Mouse (Mus musculus): ENCODE measurements around the gene Kif5a. TPM values are rescaled to one million over a fixed set of nuclear protein-coding genes. Genes with fewer than 3 reads are reported as not detected.

Kif5a gene
- total RNA-seq, 1 experiment from 2014 or later: 7.6 TPM

GRCm38 (mm10) chr10:127266112-127267091 is 3.3 kb upstream of the Kif5a start, which contains the start of gene Dctn2:
Dctn2 (plus strand) TSS chr10:127266368.
- peak; percentile 97 for DNase-seq

- DNase-seq: no peak
Observed at GRCm38 (mm10) chr10:127265727-127266111, 2.6 kb upstream of the Kif5a start.

- no peak for DNase-seq
Observed at GRCm38 (mm10) chr10:127264971-127265370, 1.8 kb upstream of the Kif5a start.

GRCm38 (mm10) chr10:127264336-127264735 is 1.2 kb upstream of the Kif5a start:
- DNase-seq: peak; percentile 42

GRCm38 (mm10) chr10:127263631-127264030 is 483 bp upstream of the Kif5a start:
- no peak for DNase-seq

- no peak for DNase-seq
Observed at GRCm38 (mm10) chr10:127261706-127262547, 1.2 kb downstream of the Kif5a start.

GRCm38 (mm10) chr10:127258489-127258888 is 4.7 kb downstream of the Kif5a start:
- no peak for DNase-seq

- no peak for DNase-seq
Observed at GRCm38 (mm10) chr10:127257790-127258189, 5.4 kb downstream of the Kif5a start.

GRCm38 (mm10) chr10:127255625-127256345 is 7.4 kb downstream of the Kif5a start:
- DNase-seq: peak; percentile 83

GRCm38 (mm10) chr10:127250810-127251209 is 12.3 kb downstream of the Kif5a start:
- no peak for DNase-seq

GRCm38 (mm10) chr10:127238241-127238824 is 24.8 kb downstream of the Kif5a start:
- DNase-seq: no peak

- no peak for DNase-seq
Observed at GRCm38 (mm10) chr10:127236541-127236940, 26.6 kb downstream of the Kif5a start.

GRCm38 (mm10) chr10:127233141-127233540 is 30.0 kb downstream of the Kif5a start:
- no peak for DNase-seq

GRCm38 (mm10) chr10:127231741-127232140 is 31.4 kb downstream of the Kif5a start:
- no peak for DNase-seq

- DNase-seq: no peak
Observed at GRCm38 (mm10) chr10:127230693-127231092, 32.5 kb downstream of the Kif5a start.

- peak; percentile 59 for DNase-seq
Observed at GRCm38 (mm10) chr10:127228897-127229296, 34.3 kb downstream of the Kif5a start.

- DNase-seq: no peak
Observed at GRCm38 (mm10) chr10:127227163-127227562, 36.0 kb downstream of the Kif5a start.

GRCm38 (mm10) chr10:127226318-127226895 is 36.7 kb downstream of the Kif5a start:
- DNase-seq: peak; percentile 73

- DNase-seq: no peak
Observed at GRCm38 (mm10) chr10:127225732-127226131, 37.4 kb downstream of the Kif5a start.

- no peak for DNase-seq
Observed at GRCm38 (mm10) chr10:127225213-127225612, 37.9 kb downstream of the Kif5a start.

GRCm38 (mm10) chr10:127218339-127218738 is 44.8 kb downstream of the Kif5a start:
- DNase-seq: no peak

Data from adrenal gland, postnatal 14 days (tissue).